Mouse (Mus musculus): ENCODE results near the gene Olfr1126. TPM values are rescaled to one million over a fixed set of nuclear protein-coding genes. Genes with fewer than 3 reads are reported as not detected.
"Not testable (repeated sequence)": the region's sequence is repeated elsewhere in the genome, so short reads cannot be mapped to it uniquely, and the experiment has no call there.

Gene Olfr1126
- total RNA-seq (2022): not detected

DNA sequence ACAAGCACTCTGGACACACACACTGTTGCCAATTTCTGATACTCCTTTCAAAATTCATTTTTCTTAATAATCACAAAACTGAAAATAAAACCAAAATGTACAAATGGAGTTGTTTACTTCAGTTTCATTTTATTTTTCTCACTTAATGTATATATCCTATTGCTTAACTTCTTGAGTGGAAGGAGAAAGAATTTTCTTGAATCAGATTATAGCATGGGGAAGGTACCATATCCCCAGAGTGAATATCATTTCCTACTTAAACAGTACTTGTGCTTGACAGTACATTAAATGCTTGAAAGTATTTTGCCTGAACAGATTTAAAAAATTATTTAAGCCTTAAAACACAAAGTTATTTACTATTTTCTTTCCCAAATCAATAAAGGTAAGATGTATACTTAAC lies at the start of gene Olfr1126:
Gene Olfr1126 (plus strand): TSS at position 301 of the 400 bp plus-strand sequence.
- no peak for DNase-seq (ENCODE audit: low spot score in 2 of 2)

DNA sequence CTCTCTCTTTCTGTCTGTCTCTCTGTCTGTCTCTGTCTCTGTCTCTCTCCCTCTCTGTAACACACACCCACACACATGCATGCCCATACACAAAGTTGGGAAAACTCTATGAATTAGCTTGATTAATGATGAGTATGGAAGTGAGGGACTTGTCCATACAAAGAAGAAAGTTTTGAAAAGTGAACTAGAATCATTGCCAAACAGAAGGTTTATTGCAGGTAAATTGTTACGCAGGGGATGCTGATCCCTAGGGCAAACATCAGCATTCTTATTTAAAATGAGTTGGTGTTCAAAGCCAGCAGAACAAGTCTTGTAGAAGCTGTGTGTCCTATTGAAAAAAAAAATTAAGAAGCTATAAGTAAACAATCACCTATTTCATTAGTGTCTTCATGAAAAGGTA lies 37.4 kb upstream of the Olfr1126 start, which contains the start of gene Olfr1123:
Gene Olfr1123 (plus strand): TSS at position 301 of the 400 bp plus-strand sequence.
- DNase-seq (ENCODE audit: low spot score in 2 of 2): no peak

DNA sequence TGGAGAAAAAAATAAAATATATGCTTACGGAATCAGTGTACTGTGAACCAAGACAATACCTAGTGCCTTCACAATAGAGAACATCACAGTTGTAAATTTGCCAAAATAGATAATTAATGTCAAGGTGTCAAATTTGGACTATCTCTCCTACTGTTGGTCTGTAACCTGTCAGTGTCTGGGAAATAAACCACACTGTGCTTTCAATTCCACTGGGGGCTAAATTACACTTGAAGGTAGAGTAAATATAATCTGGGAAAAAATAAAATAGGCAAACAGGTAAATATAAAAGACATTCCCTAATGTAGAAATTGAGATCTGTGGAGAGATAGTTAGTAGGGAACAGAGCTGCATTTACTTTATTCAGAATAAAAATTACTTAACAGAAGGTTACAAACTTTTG lies 23.8 kb upstream of the Olfr1126 start, which contains the start of gene Olfr1124:
Gene Olfr1124 (plus strand): TSS at position 301 of the 400 bp plus-strand sequence.
- no peak for DNase-seq (ENCODE audit: low spot score in 2 of 2)

DNA sequence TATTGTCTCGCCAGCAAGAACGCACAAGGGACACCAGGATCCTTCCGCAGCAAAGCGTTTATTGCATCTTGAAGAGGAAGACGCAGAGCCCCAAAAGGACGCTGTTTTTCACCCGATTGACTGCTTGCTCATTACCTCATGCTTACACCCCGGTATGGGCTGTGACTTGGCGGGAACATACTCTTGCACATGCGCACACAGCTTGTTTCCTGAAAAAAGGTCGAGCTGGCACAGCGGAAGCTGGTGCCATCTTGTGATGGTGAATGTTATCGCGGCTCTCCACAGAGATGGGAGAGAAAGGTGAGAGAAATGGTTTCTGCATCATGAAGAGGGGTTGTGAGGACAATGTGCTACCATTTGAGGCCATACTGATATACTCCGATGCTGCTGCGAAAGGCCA lies 16.0 kb upstream of the Olfr1126 start:
- DNase-seq (ENCODE audit: low spot score in 2 of 2): no peak

DNA sequence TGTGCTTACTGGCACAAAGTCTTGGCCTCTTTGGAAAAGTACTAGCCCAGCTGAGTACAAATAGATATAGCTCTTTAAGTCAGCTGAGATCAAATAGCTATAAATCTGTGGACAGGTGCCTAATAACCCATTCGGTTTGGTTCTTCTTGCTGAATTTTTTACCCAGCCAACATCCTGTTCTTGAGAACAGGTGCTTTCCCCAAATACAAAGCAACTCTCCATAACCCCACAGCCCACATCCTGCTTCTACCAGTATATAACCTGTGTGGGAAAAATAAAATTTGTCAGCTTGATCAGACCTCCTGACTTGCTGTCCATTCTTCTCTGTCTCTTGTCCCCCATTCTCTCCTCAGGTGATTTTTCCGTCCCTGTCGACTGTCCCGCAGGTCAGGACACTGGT lies 8.0 kb downstream of the Olfr1126 start:
- no peak for DNase-seq (ENCODE audit: low spot score in 2 of 2)

DNA sequence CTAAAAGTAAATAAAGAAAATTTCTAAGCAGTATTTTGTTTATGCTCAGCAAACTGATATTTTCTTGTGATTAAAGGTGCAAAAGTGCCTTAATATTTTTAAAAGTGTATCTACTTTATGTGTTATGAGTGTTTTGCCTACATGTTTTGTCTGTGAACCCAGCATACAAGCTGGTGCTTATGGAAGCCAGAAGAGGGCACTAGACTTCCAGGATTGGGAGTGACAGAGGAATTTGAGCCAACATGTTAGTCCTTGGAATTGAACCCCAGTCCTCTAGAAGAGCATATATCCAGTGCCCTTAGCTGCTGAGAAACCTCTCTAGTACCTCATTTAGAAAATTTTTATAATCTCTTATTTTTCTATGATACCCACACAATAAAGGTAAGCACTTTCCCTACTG lies 26.4 kb downstream of the Olfr1126 start:
- no peak for DNase-seq (ENCODE audit: low spot score in 2 of 2)

DNA sequence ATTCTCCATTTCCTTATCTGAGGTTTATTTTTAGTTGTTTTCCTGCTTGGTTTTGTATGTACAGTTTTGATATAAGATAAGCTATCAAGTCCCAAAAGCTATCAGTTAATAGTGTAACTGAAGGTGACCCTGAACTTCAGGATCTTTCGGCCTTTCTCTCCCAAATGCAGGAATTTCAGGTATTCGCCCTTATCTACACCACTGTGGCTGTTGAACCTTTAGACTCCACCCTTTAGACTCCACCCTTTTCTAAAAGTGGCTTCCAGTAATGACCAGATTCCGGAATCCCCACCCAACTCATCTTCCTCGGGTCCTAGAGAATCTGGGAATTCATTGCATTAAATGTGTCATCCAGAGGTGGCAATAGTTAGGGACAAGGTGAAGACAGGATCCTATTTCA lies 27.4 kb downstream of the Olfr1126 start:
- no peak for DNase-seq (ENCODE audit: low spot score in 2 of 2)

DNA sequence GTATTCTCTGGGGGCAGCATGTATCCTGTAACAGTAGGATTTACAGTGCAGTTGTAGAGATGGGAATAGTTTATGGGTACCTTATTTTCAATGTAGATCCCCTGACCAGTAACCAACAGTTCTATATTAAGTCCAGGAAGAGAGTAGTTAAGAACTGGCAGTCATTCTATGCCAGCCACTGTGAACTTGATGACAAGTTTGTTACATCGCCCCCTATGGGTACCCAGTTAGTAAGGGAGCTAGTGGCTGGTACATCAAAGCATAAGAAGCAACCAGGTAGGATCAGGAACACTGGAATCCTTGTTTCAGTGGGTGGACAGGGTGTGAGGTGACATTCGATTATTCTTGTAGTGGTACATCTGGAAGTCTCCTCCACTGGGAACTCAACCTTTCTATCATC lies 28.5 kb downstream of the Olfr1126 start:
- no peak for DNase-seq (ENCODE audit: low spot score in 2 of 2)

DNA sequence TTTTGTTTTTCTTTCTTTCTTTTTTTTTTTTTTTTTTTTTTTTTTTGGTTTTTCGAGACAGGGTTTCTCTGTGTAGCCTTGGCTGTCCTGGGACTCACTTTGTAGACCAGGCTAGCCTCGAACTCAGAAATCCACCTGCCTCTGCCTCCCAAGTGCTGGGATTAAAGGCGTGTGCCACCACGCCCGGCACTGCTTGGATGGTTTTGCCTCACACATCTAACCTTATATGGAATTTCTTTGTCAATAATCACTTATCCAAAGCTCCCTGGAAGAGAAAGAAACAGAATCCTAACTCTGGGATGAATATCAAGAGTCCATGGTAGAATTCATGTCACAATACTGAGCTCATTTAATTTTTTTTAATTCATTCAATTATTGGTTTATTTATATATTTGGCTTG lies 43.2 kb downstream of the Olfr1126 start, which contains the start of gene Pramel7:
Gene Pramel7 (minus strand): TSS at position 101 of the 400 bp plus-strand sequence.
- not testable (repeated sequence) for DNase-seq (ENCODE audit: low spot score in 2 of 2)

DNA sequence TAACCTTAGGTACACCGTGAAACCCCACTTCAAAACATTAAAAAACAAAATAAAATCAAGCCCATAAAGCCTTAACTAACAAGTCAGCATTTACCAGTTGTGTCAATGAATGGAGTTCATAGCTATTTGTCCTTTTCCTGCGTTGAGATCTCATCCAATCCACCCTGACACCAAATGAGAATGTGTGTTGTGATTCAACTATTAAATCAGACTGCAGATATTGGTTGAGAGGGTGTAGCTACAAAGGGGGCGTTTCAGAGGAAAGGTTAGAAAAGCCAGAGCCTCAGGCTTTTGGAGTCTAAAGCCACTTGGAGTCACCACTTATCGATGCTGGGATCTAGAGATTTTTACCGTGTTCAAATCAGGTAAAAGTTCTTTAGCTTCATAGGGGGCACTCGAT lies 52.5 kb downstream of the Olfr1126 start, which contains the start of gene Pramel6:
Gene Pramel6 (plus strand): TSS at position 301 of the 400 bp plus-strand sequence.
- DNase-seq (ENCODE audit: low spot score in 2 of 2): no peak

Other genes with a start within 250 kb of the Olfr1126 start
- gene Olfr1113, start 245.0 kb upstream of the Olfr1126 start, total RNA-seq (2022): not detected
- not detected for gene Olfr1115, start 205.9 kb upstream of the Olfr1126 start, total RNA-seq (2022)
- gene Olfr1116, start 186.4 kb upstream of the Olfr1126 start, total RNA-seq (2022): not detected
- gene Olfr1118, start 146.4 kb upstream of the Olfr1126 start, total RNA-seq (2022): not detected
- not detected for gene Olfr1120, start 99.1 kb upstream of the Olfr1126 start, total RNA-seq (2022)
- not detected for gene Olfr1121, start 84.1 kb upstream of the Olfr1126 start, total RNA-seq (2022)
- not detected for gene Olfr1122, start 68.1 kb upstream of the Olfr1126 start, total RNA-seq (2022)
- gene Olfr1123, start 37.3 kb upstream of the Olfr1126 start, total RNA-seq (2022): not detected
- not detected for gene Olfr1124, start 23.7 kb upstream of the Olfr1126 start, total RNA-seq (2022)
- gene Pramel7, start 43.1 kb downstream of the Olfr1126 start, total RNA-seq (2022): not detected
- gene Pramel6, start 52.6 kb downstream of the Olfr1126 start, total RNA-seq (2022): not detected
- gene Olfr153, start 77.8 kb downstream of the Olfr1126 start, total RNA-seq (2022): not detected
- gene Olfr1128, start 91.6 kb downstream of the Olfr1126 start, total RNA-seq (2022): not detected
- gene Olfr1129, start 119.9 kb downstream of the Olfr1126 start, total RNA-seq (2022): not detected
- not detected for gene Olfr1130, start 152.2 kb downstream of the Olfr1126 start, total RNA-seq (2022)
- gene Olfr1131, start 173.1 kb downstream of the Olfr1126 start, total RNA-seq (2022): not detected
- not detected for gene Olfr1132, start 183.6 kb downstream of the Olfr1126 start, total RNA-seq (2022)
- not detected for gene Olfr1133, start 193.4 kb downstream of the Olfr1126 start, total RNA-seq (2022)
- not detected for gene Olfr1134, start 204.5 kb downstream of the Olfr1126 start, total RNA-seq (2022)
- not detected for gene Olfr1135, start 219.7 kb downstream of the Olfr1126 start, total RNA-seq (2022)
- gene Olfr1136, start 240.0 kb downstream of the Olfr1126 start, total RNA-seq (2022): not detected